Mouse (Mus musculus) E14TG2a.4 (cell line): ENCODE data around the gene Med12l.

Experiments used
- CTCF ChIP-seq: conservative IDR thresholded peaks from 2 replicates; pipeline ENCODE4 v1.5.1; 2014; ENCODE audit warnings: low read length
- POU5F1 ChIP-seq: IDR thresholded peaks from 2 replicates; pipeline ENCODE4 v1.6.1; 2014; ENCODE audit warnings: low read length, borderline replicate concordance

GRCm38 (mm10) chr3:59153424-59153823 is 147.8 kb downstream of the Med12l start, which contains the start of gene P2ry14:
- TF ChIP-seq CTCF (no peak), POU5F1 (no peak)
